Mouse (Mus musculus) kidney, adult 9 months (tissue): ENCODE data around the gene Snta1.

ENCODE experiments used
- DNase-seq: peaks from one replicate; pipeline ENCODE4 v3.0.0; 2022

Gene Snta1

DNA sequence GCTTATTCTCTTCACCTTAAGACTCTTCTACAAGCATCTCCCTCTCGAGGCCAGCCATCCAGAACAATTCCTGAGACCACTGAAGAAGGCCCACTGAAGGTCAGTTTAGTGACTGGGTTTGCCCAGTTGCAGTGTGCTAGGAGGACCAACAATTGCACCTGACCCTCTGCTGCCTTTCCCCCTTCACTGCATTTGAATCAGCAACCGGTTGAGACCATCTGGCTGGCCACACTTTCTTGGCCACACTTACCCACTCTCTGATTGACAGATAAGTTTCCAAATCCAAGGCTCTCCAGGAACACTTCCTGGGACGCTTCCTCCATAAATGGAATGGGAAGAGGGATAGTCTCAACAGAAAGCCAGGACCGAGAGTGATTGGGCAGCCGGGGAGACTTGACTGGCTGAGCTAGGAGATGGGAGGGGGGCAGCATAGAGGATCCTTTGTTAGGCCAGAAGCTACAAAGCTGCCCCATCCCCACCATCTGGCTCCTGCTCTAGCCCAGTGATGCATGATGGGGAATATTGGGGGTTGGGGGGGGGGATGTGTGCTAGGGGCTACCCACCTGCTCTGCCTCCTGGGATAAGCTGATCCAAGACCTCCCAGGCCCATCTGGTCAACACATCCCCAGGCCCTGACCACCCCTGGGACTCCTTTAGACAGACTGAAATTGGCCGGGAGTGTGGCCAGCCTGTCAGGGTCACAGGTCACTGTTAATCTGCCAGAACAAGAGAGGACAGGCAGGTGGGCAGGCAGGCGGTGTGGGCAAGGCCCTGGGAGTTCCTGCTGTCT, 13.2 kb upstream of the Snta1 start:
- DNase-seq = no peak

DNA sequence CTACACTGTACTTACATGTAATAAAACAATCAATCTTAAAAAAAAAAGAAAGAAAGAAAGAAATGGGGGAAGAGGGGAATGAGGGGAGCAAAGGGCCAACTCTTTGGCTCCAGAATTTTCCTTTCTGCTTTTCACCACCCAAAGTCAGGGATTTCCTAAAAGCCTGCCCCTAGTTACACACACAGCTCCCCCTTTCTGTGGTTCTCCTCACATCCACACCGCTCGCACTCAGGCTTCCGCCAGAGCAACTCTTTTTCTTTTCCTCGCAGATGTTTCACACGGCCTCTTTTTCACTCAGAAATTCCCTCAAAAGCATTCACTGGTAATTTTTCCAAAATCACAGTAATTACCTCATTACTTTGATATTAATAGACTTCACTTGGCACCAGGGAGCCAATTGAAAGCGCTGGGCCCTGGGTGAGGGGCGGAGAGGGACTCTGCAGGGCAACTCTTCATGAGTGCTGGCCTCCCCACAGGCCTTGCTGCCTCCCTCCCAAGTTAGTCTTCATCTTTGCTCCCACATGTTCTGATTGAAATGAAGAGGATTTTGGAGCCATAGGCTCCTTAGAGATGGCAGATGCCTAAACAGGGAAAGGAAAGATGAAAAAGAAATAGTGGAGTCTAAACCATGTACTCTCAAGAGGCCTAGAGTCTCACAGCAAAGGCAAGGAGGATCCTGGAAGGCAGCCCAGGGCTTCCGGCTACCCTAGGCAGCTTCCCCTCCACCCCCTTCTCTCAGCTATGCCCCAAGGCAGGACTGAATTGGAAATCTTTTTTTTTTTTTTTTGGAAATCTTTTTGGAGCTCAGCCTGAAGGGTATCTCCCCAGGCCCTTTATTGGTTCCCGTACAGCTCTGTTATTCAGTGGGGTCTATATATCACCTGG, 12.0 kb upstream of the Snta1 start:
- DNase-seq = no peak

DNA sequence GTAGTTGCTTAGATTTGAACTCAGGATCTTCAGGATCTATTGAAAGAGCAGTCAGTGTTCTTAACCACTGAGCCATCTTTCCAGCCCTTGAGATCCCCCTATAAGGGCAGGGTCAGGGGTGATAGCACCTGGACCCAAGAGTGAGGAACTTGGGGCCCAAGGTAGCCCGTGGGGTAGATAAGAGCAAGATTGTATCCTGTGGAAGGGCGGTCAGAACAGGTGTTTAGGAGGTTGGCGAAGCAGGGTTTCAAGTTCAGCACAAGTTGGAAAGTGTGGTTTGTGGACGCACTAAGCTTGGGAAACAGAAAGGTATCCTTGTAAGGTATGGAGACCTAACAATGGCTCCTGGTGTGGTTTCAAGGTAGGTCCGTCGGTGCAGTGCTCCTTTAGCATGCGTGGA, 10.1 kb upstream of the Snta1 start:
- no peak for DNase-seq

DNA sequence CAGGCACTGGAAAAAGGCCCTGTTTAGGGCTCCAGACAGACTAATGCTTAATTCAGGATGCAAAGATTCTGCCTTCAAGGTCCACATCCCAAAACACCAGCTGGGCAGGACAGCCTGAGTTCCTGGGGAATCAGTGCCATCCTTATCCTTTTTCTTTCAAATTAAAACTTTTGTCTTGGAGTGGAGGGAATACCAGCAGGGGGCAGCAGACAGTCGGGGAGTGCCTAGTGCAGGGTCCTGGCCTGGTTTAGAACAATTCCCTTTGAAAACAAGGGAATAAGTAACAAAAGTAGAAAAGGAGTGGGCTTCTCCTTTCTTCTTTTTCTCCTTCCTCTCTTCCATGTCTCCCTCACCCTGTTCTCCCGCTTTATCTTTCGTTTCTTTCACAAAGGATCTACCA, 9.2 kb upstream of the Snta1 start:
- peak; percentile 71 for DNase-seq

DNA sequence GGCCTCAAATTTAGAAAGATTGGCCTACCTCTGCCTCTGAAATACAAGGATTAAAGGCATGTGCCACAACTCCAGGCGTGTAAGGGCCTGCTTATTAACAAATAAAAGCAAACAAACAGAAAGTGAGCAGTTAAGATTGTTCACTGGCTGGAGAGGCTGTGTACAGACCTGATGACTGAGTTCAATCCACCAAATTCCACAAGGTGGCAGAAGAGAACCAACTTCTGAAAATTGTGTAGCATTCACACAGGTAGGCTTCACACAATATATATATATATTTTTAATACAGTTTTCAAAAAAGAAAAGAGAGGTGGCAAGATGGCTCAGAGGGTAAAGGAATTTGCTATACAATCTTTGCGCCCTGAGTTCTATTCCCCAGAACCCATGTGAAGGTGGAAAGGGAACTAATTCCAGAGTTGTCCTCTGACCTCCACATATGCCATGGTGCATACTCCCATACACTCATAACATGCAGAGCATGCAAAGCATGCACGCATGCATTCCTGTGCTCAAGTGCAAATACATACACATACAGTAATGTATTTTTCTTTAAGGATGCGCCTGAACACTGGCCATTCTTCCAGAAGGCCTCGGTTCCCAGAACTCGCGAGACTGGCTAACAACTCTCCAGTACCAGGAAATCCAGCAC, 4.2 kb upstream of the Snta1 start:
- peak; percentile 73 for DNase-seq

DNA sequence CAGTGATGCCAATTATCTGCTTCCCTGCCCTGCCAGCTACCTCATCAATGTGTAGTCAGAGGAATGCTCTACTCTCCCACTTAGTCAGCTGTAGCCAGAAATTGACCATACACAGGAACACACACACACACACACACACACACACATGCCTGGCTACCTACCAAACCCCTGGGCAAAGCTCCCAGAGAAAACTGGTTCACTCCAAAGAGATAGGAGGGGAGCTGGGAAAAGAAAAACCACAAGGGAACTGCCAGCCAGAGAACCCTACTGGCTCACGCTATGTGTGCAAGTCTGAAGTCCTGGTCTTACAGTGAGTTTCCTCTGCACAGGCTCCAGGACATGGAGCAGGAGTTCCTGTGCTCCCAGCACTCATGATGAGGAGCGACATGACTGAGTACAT, 2.5 kb upstream of the Snta1 start:
- no peak for DNase-seq

DNA sequence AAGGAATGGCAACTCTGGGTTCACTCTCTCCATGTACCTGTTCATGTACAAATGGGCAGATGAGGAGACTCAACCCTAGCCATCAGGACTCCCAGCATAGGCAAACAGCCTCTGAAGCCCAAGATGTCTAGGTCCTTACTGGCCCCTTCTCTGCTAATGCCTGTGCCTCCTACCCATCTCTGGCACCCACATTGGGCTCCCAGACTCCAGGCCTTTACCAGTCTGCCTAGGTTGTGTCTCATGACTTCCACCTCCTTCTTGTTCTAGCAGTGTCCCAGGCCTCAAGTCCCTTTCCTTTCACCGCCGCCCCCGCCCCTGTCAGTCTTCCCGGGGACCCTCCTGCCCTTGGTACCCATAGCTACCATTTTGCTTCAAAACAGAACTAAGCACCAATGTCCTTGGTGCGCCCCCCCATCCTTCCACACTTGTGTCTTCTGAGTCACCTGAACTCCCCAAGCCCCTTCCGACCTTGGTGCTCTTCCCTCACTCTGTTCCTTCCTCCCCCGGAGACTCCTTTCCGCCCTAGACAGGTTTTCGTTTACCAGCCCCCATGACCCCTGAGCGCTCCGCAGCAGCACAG, 746 bp downstream of the Snta1 start:
- DNase-seq = no peak

DNA sequence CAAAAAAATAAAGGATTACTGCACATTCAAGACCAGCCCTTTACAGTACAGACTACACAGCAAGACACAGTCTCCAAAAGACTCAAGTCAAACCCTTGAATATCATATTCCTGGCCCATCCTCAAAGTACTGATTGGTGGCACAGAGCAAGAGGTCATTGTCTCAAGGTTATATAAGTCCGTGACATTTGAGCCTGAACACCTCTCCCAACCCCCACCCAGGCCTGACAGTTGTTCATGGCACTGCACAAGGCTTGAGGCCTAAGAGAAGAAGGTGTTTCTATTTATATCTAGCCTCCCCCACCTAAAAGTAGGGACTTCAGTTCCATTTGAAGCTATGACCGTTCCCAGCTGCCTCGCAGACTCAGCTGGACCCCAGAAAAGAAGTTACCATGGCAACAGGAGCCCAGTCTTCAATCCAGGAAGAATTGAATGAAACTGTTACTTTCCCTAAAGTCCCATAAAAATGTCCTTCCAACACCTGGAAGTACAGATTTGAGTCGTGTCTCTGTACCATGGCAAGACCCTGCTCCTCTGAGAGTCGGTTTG, 2.4 kb downstream of the Snta1 start:
- no peak for DNase-seq

DNA sequence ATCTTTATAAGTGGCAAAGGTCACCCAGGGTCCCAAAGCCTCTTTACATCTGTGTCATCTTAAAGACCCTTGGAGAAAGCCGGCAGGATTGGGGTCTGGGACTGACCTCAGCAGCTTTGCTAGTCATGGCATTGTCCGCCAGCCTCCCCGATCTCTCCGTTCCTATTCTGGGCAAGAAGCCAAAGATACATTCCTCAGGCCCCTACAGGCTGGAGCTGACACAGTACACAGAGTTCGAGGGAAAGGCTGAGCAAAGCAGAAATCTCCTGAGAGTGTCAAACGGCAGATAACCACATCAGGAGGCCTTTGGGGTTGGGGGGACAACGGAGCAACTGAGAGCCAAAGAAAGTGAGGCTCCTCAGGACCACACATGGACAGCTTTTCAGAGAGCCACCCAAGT, 5.1 kb downstream of the Snta1 start:
- DNase-seq = peak; percentile 84

DNA sequence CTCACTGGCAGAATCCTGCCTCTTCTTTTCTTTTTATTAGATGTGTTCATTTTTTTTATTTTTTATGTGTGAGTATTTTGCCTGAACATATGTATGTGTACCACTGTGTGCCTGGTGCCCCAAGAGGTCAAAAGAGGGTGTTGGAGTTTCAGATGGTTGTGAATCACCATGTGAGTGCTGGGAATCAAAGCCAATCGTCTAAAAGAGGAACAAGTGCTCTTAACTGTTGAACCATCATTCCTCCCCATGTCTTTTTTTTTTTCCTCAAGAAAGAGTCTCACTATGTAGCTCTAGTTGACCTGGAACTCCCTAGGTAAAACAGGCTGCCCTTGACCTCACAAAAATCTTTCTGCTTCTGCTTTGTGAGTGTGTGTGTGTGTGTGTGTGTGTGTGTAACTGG, 5.9 kb downstream of the Snta1 start:
- DNase-seq = no peak

DNA sequence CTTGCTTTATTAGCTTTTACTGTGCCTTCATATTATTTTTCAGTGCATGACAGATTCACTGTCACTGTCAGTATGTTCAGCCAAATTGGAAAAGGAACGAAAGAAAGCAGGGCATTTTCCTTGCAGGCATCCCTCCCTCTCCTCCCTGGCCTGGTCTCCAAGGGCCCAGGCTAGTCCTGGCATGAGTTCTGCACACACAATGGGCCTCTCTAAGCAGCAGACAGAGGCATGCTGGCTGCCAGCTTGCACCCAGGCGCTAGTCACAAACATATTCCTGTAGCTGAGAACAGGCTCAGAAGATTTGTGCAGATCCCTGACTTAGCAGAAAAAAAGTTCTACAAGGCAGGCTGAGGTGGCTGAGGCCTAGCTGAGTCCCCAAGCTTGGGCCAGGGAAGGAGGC, 8.6 kb downstream of the Snta1 start:
- no peak for DNase-seq

DNA sequence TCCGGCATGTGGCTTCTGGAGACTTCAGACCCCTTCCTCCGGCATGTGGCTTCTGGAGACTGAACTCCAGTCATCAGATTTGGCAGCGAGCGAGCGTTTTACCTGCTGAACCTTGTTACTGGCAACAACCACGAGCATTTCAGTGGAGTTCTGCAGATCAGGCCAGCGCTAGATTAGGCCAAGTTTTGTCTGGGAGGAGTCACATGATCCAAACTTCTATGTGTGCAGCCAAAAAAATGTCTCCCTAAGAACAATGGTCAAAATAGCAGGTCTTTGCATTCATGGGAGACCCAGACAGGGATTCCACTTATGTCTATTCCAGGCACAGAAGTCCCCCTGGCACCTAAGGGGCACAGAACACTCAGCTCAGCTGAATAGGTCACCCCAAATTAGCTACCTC, 9.6 kb downstream of the Snta1 start:
- peak; percentile 78 for DNase-seq

DNA sequence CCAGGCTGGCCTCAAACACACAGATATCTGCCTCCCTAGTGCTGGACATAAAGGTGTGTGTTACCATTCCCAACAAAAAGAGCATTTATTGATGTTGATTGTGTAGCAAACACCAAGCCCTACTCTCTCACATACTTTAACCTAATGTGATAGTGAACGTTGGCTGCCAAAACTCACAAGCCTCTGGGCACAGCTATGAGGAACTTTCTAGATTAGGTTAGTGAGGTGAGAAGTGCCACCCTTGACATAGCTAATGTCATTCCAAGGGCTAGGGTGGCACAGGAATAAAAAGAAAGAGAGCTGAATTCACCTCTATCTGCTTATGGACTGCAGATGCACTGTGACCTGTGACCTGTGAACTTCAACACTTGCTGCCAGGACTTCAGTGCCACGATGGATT, 11.4 kb downstream of the Snta1 start:
- DNase-seq = no peak

DNA sequence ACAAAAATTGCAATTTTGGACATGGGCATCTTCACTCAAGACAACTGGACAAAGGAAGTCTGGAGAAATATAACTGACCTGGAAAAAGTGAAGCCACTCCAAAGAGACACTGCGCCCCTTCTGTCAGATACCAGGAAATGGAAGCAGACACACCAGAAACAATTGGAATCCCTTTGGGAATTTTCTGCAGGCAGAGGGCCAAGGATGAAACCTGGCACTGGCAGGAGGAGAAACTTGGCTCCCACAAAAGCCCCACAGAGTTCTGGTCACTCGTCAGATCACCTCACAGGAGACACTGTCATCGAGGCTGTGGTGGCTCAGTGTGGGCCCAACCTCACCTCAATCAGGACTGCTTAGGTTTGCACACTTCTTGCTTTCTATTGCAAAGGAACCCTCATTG, 13.3 kb downstream of the Snta1 start:
- no peak for DNase-seq

DNA sequence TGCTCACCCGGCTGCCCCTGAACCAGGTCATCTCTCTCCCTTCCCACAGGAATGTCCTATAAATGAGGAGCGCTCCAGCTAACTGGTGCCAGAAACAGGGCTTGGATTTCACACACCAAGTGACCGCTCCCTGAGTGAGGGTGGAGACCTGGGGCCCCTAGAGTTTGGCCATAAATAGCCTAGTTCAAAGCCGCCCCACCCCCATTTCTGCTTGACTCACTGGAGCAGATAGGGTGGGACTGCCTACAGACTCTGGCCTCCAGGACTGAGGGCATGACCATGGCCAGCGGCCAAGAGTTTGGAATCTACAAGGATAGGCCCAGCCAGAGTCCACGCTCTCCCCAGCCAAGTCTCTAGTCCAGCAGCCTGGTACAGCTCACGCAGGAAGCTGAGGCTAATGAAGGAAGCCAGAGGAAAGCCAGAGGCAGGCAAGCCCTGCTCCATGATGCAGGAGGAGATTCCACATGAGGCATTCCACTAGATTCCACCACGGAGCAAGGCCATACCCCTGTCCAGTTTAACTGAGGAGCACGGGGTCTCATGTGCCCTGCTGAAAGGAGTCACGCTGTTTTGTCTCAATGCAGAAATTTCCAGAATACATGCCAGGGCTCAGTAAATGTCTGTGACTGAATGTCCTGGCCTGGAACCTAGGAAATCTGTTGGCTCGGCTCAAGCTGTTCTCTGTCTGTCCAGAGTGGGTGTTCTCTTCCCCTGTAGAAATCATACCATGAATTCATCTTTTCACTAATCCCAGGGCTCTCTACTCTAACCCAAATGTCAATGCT, 17.5 kb downstream of the Snta1 start:
- DNase-seq = peak; percentile 98

DNA sequence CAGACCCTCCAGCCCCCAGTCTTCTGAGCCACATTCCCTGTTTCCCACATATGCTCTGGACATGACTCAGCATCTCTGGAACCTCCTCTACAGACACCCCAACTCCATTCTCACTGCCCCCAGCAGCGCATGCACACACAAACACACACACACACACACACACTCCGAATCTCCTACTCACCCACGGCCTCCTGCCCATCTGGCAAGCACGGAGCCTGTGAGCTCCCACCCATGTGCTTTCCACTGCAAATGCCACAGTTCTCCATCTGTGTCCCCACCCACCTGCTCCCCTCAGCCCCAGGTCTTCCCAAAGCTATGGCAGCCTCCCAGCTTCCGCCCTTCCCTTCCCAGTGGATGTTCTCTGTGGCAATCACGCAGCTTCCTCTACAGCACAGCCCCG, 28.8 kb downstream of the Snta1 start:
- DNase-seq = no peak

DNA sequence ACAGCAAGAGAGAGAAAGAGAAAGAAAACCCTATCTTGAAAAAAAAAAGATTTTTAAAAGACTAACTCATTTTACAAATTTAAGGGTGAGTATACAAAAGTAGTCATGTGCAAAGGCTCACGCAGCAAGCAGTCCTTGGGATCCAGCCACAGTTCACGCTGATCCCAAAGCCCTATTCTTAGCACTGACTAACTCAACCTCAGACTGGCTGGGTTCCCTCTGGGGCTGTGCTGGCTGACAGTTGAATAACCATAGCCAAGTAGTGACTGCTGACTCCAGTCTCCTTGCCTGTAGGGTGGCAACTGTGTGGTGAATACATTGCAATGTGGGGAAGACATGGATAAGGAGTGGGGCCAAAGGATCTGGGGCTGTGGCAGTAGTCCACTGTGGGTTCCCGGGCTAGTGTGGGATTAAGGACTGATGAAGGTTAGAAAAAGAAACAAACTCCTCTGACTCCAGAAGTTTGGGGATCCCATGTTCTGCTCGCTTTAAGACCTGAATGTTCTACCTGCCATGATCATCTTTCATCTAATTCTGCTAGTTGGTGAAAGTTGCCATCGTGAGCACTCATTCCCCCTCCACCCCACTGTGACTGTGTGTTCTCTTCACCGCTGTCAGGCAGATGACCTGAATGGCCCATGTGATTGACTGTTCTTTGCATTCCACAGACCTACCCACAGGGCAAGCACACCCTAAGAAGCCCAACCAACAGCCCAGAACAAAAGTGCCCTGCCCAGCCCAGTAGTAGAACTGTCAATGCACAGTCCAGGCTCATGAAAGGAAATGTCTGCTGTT, 32.9 kb downstream of the Snta1 start:
- no peak for DNase-seq

DNA sequence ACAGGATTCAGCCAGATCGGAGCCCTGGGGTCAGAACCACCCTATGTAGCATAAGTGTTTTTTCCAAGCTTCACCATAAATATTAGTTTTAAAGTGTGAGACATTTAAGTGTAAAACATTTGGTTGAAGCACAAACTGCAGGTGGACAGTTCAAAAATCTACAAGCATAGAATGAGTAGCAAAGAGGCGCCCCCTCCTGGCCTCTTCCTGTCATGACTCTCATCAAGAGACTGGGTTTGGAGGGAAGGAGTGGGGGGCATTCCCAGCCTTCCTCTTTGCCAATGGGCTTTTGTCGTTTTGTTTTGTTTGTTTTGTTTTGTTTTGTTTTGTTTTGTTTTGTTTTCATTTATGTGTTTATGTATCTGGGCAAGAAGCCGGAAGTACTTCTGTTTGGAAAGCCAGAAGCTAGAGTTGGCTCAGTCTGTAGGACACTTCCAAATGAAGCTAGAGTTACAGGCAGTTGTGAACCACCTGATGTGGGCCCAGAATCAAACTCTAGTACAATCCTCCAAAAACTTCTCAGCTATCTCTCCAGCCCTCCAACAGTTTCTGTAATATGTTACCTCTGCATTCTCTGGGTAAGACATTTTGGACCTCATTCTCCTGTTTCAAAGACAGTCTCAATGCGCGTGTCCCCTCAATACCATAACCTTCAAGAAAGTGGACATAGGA, 33.8 kb downstream of the Snta1 start:
- DNase-seq = peak; percentile 65

DNA sequence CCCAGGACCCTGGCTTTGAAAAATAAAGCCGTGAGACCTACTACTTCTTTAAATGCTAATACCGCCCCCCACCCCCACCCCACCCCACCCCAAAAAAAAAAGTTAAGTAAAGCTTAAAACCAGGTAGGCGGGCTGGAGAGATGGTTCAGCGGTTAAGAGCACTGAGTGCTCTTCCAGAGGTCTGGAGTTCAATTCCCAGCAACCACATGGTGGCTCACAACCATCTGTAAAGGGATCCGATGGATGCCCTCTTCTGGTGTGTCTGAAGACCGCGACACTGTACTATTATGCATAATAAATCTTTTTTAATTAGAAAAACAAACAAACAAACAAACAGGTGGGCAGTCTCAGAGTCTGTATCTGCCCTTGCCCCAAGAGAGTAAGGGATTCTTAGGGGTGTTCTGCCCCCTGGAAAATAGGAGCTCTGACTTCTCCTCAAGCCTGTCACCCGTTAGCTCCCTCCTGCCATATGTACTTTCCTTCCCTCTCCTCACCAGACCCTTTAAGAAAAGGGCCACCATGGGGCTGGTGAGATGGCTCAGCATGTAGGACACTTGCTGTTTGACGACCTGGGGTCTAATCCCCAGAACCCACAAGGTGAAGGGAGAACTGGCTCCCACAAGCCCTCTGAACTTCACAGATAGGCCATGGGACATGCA, 34.9 kb downstream of the Snta1 start, which contains the start of gene Cdk5rap1:
Gene Cdk5rap1 (minus strand): TSS at position 169 of the 659 bp plus-strand sequence.
- peak; percentile 20 for DNase-seq
